Mouse (Mus musculus): Measurements from ENCODE around the gene Ilvbl. TPM values are rescaled to one million over a fixed set of nuclear protein-coding genes. Genes with fewer than 3 reads are reported as not detected.
A peak's percentile ranks its signal among the peaks of the same experiment; 100 is the strongest.

The Ilvbl gene
- polyA plus RNA-seq, 1 experiment, result 55.5 TPM

DNA sequence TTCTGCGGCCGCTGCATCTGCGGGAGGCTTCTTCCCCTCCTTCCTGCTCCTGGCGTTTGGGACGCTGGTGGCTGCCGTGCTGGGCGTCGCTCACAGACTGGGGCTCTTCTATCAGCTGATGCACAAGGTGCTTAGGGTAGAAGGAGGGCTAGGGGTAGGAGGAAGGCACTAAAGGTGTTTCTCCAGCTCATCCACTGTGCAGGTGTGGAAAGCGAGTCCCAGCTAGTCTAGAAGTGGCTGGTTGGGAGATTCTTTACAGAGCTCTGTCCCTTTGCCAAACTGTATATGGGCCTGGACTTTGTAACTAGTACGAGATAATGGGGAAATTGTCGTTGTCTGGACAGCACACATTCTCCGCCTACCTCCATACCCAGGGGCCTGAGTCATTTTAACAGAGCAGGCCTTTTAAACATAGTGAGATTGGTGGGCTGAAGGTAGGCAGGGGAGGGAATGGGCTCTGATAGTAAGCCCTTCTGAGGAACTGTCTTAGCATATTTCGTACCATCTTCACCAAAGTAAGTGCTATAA, 1.0 kb downstream of the Ilvbl start:
- H3K27ac ChIP-seq (ENCODE audit: insufficient read depth, low read length), result peak overlapping the region; percentile 82
- TF ChIP-seq CTCF (IDR thresholded peaks at IDR 0.05; ENCODE audit: borderline replicate concordance, insufficient read depth, low read length) (no peak), POLR2A (IDR thresholded peaks at IDR 0.05; ENCODE audit: low read depth, low read length) (no peak)
- H3K4me1 ChIP-seq (ENCODE audit: control insufficient read depth, insufficient read depth, low read length), result peaks cover 6% of the 10 kb centered on the region
- H3K4me3 ChIP-seq (ENCODE audit: insufficient read depth, low read length), result peak overlapping the region; percentile 70

DNA sequence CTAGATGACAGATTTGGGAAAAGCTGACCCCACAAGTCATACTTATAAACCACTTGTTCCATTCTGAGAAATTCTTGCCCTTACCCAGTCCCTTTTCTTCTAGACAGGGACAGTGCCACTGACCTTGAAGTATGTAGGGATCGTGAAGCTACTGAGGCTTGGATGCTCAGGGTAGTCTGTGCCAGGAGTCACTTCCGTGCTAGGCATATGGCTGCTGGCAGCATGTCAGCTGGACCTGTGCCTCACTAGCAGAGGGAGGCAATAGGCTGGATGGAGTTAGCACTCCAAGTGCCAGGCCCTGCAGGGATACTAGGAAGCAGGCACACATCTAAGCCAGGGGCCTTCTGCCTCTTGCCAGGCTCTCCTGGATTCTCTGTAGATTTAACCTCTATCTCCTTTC, 1.5 kb downstream of the Ilvbl start:
- 0 out of 2 replicates have a peak, but pooled peaks cover 5% of the 10 kb centered on the region for H3K4me1 ChIP-seq (ENCODE audit: control insufficient read depth, insufficient read depth, low read length)
- peak overlapping the region; percentile 70 for H3K4me3 ChIP-seq (ENCODE audit: insufficient read depth, low read length)
- TF ChIP-seq POLR2A (IDR thresholded peaks at IDR 0.05; ENCODE audit: low read depth, low read length) (0 out of 2 replicates have a peak, but pooled peaks have one; percentile 17), CTCF (IDR thresholded peaks at IDR 0.05; ENCODE audit: borderline replicate concordance, insufficient read depth, low read length) (no peak)
- H3K27ac ChIP-seq (ENCODE audit: insufficient read depth, low read length), result peak overlapping the region; percentile 82

DNA sequence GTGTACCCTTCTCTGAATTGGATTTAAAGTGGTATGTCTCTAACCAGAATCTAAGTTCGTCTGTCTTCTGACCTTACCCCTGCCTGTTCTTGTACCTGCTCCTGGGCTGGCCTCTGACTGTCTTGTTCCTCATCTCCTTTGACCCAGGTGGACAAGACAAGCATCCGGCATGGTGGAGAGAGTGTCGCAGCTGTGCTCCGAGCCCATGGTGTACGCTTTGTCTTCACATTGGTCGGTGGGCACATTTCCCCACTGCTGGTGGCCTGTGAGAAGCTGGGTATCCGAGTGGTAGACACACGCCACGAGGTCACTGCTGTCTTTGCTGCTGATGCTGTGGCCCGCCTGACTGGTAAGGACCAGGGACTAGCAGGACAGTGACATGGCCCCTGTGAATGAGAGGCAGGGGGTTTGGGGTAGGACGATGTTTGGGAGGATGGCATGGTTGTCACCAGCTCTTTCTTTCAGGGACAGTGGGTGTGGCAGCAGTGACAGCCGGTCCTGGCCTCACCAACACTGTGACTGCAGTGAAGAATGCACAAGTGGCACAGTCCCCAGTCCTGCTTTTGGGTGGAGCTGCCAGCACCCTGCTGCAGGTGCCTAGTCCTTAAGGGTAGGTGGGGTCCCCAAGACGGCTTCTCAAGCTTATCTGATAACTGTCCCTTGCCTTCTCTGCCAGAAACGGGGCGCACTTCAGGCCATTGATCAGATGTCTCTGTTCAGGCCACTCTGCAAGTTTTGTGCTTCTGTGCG, 2.5 kb downstream of the Ilvbl start:
- Histone ChIP-seq H3K4me1 (ENCODE audit: control insufficient read depth, insufficient read depth, low read length) (0 out of 2 replicates have a peak, but pooled peaks cover 5% of the 10 kb centered on the region), H3K27ac (ENCODE audit: insufficient read depth, low read length) (no peak overlapping the region), H3K4me3 (ENCODE audit: insufficient read depth, low read length) (no peak overlapping the region)
- TF ChIP-seq CTCF (IDR thresholded peaks at IDR 0.05; ENCODE audit: borderline replicate concordance, insufficient read depth, low read length), result no peak
- TF ChIP-seq POLR2A (IDR thresholded peaks at IDR 0.05; ENCODE audit: low read depth, low read length), result no peak

DNA sequence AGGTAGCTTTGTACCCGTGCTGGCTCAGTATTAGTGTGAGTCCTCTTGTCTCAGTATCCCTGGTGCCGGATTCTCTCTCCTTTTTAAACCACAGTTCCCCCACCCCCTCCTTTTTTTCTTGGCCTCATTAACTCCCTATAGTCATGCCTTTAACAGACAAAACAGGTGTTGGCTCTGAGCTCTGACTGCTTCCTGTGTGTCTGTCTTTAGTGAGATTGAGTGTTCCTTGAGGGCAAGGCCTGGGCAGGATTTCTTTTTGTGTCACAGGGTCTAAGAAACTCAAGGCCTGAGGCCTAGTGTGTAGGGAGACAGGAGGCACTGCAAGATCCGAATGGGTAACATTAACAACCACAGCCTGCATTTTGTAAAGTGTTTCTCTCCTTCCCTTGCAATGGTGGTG, 4.1 kb downstream of the Ilvbl start:
- Histone ChIP-seq H3K4me1 (ENCODE audit: control insufficient read depth, insufficient read depth, low read length) (0 out of 2 replicates have a peak, but pooled peaks cover 5% of the 10 kb centered on the region), H3K27ac (ENCODE audit: insufficient read depth, low read length) (no peak overlapping the region), H3K4me3 (ENCODE audit: insufficient read depth, low read length) (no peak overlapping the region)
- TF ChIP-seq CTCF (IDR thresholded peaks at IDR 0.05; ENCODE audit: borderline replicate concordance, insufficient read depth, low read length) (no peak), POLR2A (IDR thresholded peaks at IDR 0.05; ENCODE audit: low read depth, low read length) (no peak)

DNA sequence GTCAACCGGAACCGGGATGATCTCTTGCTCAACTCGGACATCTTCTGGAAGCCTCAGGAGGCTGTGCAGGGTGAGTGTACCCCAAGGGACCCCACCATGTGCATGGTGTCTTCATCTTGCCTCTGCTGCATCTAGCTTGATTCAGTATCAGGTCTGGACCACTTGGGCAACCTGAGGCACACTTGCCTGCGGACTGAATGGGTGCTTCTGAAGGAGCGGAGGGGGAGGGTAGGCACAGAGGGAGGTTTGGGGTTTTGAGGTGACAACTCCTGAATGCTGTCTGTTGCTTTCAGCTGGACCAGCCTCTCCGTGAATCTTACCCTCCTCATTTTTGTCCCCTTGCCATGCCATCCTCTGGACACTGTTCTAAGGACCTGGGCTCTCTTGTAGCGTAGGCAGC, 7.0 kb downstream of the Ilvbl start:
- Histone ChIP-seq H3K27ac (ENCODE audit: insufficient read depth, low read length) (no peak overlapping the region), H3K4me3 (ENCODE audit: insufficient read depth, low read length) (no peak overlapping the region), H3K4me1 (ENCODE audit: control insufficient read depth, insufficient read depth, low read length) (0 out of 2 replicates have a peak, but pooled peaks cover 5% of the 10 kb centered on the region)
- TF ChIP-seq CTCF (IDR thresholded peaks at IDR 0.05; ENCODE audit: borderline replicate concordance, insufficient read depth, low read length) (no peak), POLR2A (IDR thresholded peaks at IDR 0.05; ENCODE audit: low read depth, low read length) (no peak)

DNA sequence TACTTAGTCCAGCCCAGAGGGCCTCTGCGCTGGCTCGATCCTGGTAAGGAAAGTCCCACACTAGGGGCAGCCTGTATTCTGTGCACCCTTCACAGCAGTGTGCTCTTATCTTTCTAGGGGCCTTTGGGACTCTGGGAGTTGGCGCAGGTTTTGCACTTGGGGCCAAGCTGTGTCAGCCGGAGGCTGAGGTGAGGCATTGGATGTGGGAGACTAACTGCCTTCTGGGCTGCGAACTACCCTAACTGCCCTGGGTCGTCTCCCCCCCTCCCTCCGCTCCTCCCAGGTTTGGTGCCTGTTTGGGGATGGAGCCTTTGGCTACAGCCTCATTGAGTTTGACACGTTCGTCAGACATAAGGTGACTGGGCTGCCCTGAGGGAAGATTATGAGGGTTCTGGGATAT, 9.2 kb downstream of the Ilvbl start:
- no peak overlapping the region for H3K27ac ChIP-seq (ENCODE audit: insufficient read depth, low read length)
- no peaks in the 10 kb centered on the region for H3K4me1 ChIP-seq (ENCODE audit: control insufficient read depth, insufficient read depth, low read length)
- TF ChIP-seq POLR2A (IDR thresholded peaks at IDR 0.05; ENCODE audit: low read depth, low read length), result no peak; the same call in 1 of the 2 replicates
- no peak for TF ChIP-seq CTCF (IDR thresholded peaks at IDR 0.05; ENCODE audit: borderline replicate concordance, insufficient read depth, low read length)
- no peak overlapping the region for H3K4me3 ChIP-seq (ENCODE audit: insufficient read depth, low read length)

DNA sequence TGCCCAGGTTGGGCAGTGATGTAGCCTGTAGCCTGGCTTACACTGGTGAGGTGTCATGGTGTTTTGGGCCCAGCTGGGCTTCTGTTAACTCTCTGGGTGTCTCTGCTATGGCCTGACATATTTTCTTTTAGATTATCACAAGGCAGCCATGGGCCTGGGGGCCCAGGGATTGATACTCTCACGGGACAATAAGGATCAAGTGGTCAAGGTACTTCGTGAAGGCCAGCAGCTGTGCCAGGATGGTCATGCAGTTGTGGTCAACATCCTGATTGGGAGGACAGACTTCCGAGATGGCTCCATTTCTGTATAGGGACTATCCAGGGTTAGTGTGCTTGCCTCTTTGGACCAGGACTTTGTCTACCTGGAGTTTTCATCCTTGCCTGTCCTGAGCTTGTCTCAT, 9.8 kb downstream of the Ilvbl start:
- Histone ChIP-seq H3K4me3 (ENCODE audit: insufficient read depth, low read length) (no peak overlapping the region), H3K4me1 (ENCODE audit: control insufficient read depth, insufficient read depth, low read length) (no peaks in the 10 kb centered on the region), H3K27ac (ENCODE audit: insufficient read depth, low read length) (no peak overlapping the region)
- peak; percentile 25; the same call in 1 of the 2 replicates for TF ChIP-seq POLR2A (IDR thresholded peaks at IDR 0.05; ENCODE audit: low read depth, low read length)
- no peak for TF ChIP-seq CTCF (IDR thresholded peaks at IDR 0.05; ENCODE audit: borderline replicate concordance, insufficient read depth, low read length)

DNA sequence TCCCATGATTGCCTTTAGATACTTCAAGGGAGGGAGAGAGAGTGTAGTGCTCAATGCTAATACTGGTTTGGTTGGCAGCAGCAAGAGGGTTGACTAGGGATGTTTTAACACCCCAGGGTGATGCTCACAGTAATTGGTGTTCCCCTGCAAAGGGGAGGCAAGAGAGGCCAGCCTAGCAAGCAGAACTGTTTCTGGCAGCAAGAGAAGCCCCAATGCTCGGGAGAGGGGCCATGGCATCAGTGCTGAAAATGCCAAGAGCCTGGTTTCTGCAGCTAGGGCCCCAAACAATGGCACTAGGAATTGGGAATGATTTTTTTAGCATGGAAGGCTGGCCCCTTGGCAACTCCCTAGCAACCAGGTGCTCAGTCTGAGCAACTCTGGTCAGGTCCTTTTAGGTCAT, 10.8 kb downstream of the Ilvbl start:
- no peak overlapping the region for H3K4me3 ChIP-seq (ENCODE audit: insufficient read depth, low read length)
- H3K27ac ChIP-seq (ENCODE audit: insufficient read depth, low read length), result no peak overlapping the region
- TF ChIP-seq CTCF (IDR thresholded peaks at IDR 0.05; ENCODE audit: borderline replicate concordance, insufficient read depth, low read length) (no peak), POLR2A (IDR thresholded peaks at IDR 0.05; ENCODE audit: low read depth, low read length) (no peak)
- no peaks in the 10 kb centered on the region for H3K4me1 ChIP-seq (ENCODE audit: control insufficient read depth, insufficient read depth, low read length)

DNA sequence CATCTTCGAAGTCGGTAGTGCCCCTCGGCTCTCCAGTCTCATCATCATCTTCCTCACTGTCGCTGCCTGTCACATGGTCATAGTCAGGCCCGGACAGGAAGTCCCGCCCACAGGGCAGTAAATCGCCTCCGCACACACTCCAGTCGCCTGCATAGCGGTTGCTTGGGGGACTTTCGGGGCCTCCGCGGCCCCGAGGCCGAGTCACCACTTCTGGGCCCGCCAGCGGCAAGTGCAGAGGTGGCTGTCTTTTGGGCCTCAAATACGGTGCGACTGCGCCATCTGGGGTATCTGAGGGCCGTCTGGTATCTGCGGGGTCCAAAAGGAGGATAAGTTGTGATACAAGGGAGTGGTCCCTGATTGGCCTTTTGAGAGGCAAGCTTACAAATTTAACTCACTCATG, 11.5 kb downstream of the Ilvbl start:
- Histone ChIP-seq H3K4me3 (ENCODE audit: insufficient read depth, low read length) (no peak overlapping the region), H3K27ac (ENCODE audit: insufficient read depth, low read length) (no peak overlapping the region), H3K4me1 (ENCODE audit: control insufficient read depth, insufficient read depth, low read length) (no peaks in the 10 kb centered on the region)
- TF ChIP-seq CTCF (IDR thresholded peaks at IDR 0.05; ENCODE audit: borderline replicate concordance, insufficient read depth, low read length), result no peak
- TF ChIP-seq POLR2A (IDR thresholded peaks at IDR 0.05; ENCODE audit: low read depth, low read length), result no peak

DNA sequence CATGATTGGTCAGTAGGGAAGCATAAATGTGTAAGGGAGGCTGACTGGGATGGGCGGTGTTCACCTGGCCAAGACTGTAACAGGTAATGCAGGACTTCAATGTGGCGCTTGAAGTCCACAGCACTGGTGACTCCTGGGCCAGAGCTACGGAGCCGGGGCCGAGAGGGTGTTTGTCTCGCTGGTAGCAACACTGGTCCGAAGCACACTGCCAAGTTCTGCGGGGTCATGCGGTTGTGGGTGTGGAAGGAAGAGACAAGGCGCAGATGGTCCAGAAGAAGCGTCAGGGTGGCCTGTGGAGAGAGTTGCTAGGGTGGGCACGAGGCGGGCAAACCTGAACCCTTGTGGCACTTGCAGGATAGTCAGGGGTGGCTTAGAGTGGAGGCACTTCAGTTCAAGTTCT, 11.9 kb downstream of the Ilvbl start:
- no peak overlapping the region for H3K27ac ChIP-seq (ENCODE audit: insufficient read depth, low read length)
- no peak overlapping the region for H3K4me3 ChIP-seq (ENCODE audit: insufficient read depth, low read length)
- H3K4me1 ChIP-seq (ENCODE audit: control insufficient read depth, insufficient read depth, low read length), result no peaks in the 10 kb centered on the region
- no peak for TF ChIP-seq CTCF (IDR thresholded peaks at IDR 0.05; ENCODE audit: borderline replicate concordance, insufficient read depth, low read length)
- no peak for TF ChIP-seq POLR2A (IDR thresholded peaks at IDR 0.05; ENCODE audit: low read depth, low read length)
